Mouse (Mus musculus) cerebellum, adult 2 months (tissue): ENCODE measurements around the gene B3galt6.

Experiments used
- CTCF ChIP-seq: fragments of 200-500 bp; IDR thresholded peaks from 2 replicates; pipeline ENCODE4 v1.5.1; 2011; ENCODE audit warnings: low read depth, mild to moderate bottlenecking, control low read depth, low read length, moderate library complexity, borderline replicate concordance; ENCODE audit not compliant: insufficient read depth
- POLR2A ChIP-seq: fragments of 200-500 bp; IDR thresholded peaks from 2 replicates; pipeline ENCODE4 v1.6.1; 2011; ENCODE audit warnings: low read length, control low read depth, borderline replicate concordance; ENCODE audit not compliant: insufficient read depth

GRCm38 (mm10) chr4:155981436-155982082 is 10.9 kb downstream of the B3galt6 start:
- TF ChIP-seq CTCF (no peak), POLR2A (no peak)
